Mouse (Mus musculus) telencephalon, adult 2 months (tissue): ENCODE data around the gene 5730596B20Rik.

ENCODE experiments used
- DNase-seq: peaks from one replicate; pipeline ENCODE4 v3.0.0-alpha.2; 2011; ENCODE audit warnings: low read depth, low spot score

5730596B20Rik gene

GRCm38 (mm10) chr6:52200073-52200750 is 22.9 kb downstream of the 5730596B20Rik start:
- DNase-seq, result no peak

GRCm38 (mm10) chr6:52200751-52201250 is 23.5 kb downstream of the 5730596B20Rik start:
- no peak for DNase-seq

- DNase-seq, result no peak
These were observed 24.0 kb downstream of the 5730596B20Rik start for GRCm38 (mm10) chr6:52201269-52201668.

GRCm38 (mm10) chr6:52202362-52203120 is 25.2 kb downstream of the 5730596B20Rik start:
- no peak for DNase-seq

- DNase-seq, result no peak
These were observed 25.7 kb downstream of the 5730596B20Rik start for GRCm38 (mm10) chr6:52203121-52203370.

GRCm38 (mm10) chr6:52203371-52204049 is 26.2 kb downstream of the 5730596B20Rik start:
- DNase-seq, result no peak

GRCm38 (mm10) chr6:52204050-52204752 is 26.9 kb downstream of the 5730596B20Rik start, which contains the start of gene Hoxa5:
Gene Hoxa5, minus strand, starts transcription at chr6:52204587.
- DNase-seq, result no peak

- DNase-seq, result no peak
These were observed 27.9 kb downstream of the 5730596B20Rik start for GRCm38 (mm10) chr6:52205221-52205620.

- DNase-seq, result no peak
These were observed 28.6 kb downstream of the 5730596B20Rik start for GRCm38 (mm10) chr6:52205638-52206621.

- no peak for DNase-seq
These were observed 29.8 kb downstream of the 5730596B20Rik start for GRCm38 (mm10) chr6:52206882-52207683.

- DNase-seq, result no peak
These were observed 30.3 kb downstream of the 5730596B20Rik start for GRCm38 (mm10) chr6:52207684-52207976.

- no peak for DNase-seq
These were observed 31.0 kb downstream of the 5730596B20Rik start, which contains the start of gene Hoxa6 for GRCm38 (mm10) chr6:52208072-52208867. Gene Hoxa6, minus strand, starts transcription at chr6:52208722.

- DNase-seq, result no peak
These were observed 31.8 kb downstream of the 5730596B20Rik start for GRCm38 (mm10) chr6:52208868-52209684.

GRCm38 (mm10) chr6:52209685-52210046 is 32.4 kb downstream of the 5730596B20Rik start:
- DNase-seq, result no peak

GRCm38 (mm10) chr6:52211170-52211935 is 34.1 kb downstream of the 5730596B20Rik start:
- DNase-seq, result no peak

- DNase-seq, result no peak
These were observed 34.7 kb downstream of the 5730596B20Rik start for GRCm38 (mm10) chr6:52211961-52212360.

- DNase-seq, result no peak
These were observed 35.3 kb downstream of the 5730596B20Rik start for GRCm38 (mm10) chr6:52212556-52213118.
